Mouse (Mus musculus) limb, embryonic 11.5 days (tissue): ENCODE measurements around the gene Rbfox2. TPM values are rescaled to one million over a fixed set of nuclear protein-coding genes. Genes with fewer than 3 reads are reported as not detected.

Experiments
- ATAC-seq: fragments of 200-750 bp; cut with Nextera tagmentation; 2 replicates; pipeline ENCODE4 v1.8.0; 2017; ENCODE audit warnings: low read depth; ENCODE audit not compliant: insufficient number of reproducible peaks, low FRiP score, low TSS enrichment
- DNase-seq: peaks from one replicate; pipeline ENCODE4 v3.0.0-alpha.2; 2015; ENCODE audit warnings: low spot score
- H3K27ac ChIP-seq: fragments of 300-500 bp; sonication (generic); replicated peaks from 2 replicates; pipeline ENCODE4 v1.5.1; 2014; ENCODE audit warnings: low read depth, mild to moderate bottlenecking, low read length
- H3K27me3 ChIP-seq: fragments of 300-500 bp; sonication (generic); 2 replicates; pipeline ENCODE4 v1.6.1; 2014; ENCODE audit warnings: mild to moderate bottlenecking, low read length, mixed read lengths; ENCODE audit not compliant: control insufficient read depth, insufficient read depth
- H3K36me3 ChIP-seq: fragments of 300-500 bp; sonication (generic); 2 replicates; pipeline ENCODE4 v1.6.1; 2014; ENCODE audit warnings: mild to moderate bottlenecking, low read length, moderate library complexity, mixed read lengths; ENCODE audit not compliant: control insufficient read depth, insufficient read depth
- H3K4me1 ChIP-seq: fragments of 300-500 bp; sonication (generic); 2 replicates; pipeline ENCODE4 v1.6.1; 2014; ENCODE audit warnings: low read length, mixed read lengths; ENCODE audit not compliant: control insufficient read depth, insufficient read depth
- H3K4me2 ChIP-seq: fragments of 300-500 bp; sonication (generic); 2 replicates; pipeline ENCODE4 v1.6.1; 2014; ENCODE audit warnings: low read depth, mild to moderate bottlenecking, moderate library complexity; ENCODE audit not compliant: severe bottlenecking
- H3K4me3 ChIP-seq: fragments of 300-500 bp; sonication (generic); 2 replicates; pipeline ENCODE4 v1.5.1; 2014; ENCODE audit warnings: low read depth, low read length
- H3K9ac ChIP-seq: fragments of 300-500 bp; sonication (generic); 2 replicates; pipeline ENCODE4 v1.6.1; 2014; ENCODE audit warnings: mild to moderate bottlenecking, low read length
- H3K9me3 ChIP-seq: fragments of 300-500 bp; sonication (generic); 2 replicates; pipeline ENCODE4 v1.6.1; 2016; ENCODE audit warnings: low read length; ENCODE audit not compliant: control insufficient read depth
- WGBS: fragments of 180-500 bp; shearing (Covaris S2); extraction: QIAGEN DNeasy Blood & Tissue Kit; methylation state at CpG from one replicate; pipeline ENCODE4 v1.1.7; 2014; 5-methylcytosine and 5-hydroxymethylcytosine counted together
- polyA plus RNA-seq: library from polyadenylated mRNA; unstranded; fragments of >200 nt; fragmentation: Nextera tagmentation; extraction: Ambion mirVana; gene quantifications from 2 replicates; pipeline ENCODE4 v1.2.1, GENCODE M21; 2014

The Rbfox2 gene
- polyA plus RNA-seq, 1 experiment from 2014 or later, result 71.5 TPM

DNA sequence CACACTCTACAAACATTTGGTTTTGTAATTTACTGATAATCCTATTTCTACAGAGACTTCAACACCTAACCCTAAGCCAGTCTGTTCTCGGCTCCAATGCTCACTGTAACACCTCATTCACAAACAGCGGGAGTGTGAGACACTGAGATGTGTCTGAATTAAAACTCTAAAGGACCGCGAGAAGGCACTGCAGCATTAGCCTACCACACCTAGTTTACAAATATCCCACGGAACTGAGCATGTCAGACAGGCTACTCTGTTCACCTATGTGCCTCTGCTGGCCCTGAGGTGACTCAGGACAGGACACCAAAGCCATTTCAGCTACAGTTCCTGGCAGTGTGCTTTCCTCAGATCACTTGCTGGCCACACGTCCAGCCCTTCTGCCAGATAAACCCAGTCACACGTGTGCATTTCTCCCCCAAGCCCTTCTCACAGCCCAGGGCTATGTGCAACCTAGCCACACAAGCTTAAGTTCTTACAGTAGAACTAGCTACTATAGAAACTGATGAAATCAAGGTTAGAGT lies 79.9 kb downstream of the Rbfox2 start:
- DNase-seq (no peak), ATAC-seq (no peak)
- no peak overlapping the region for H3K4me3 ChIP-seq
- H3K4me1 ChIP-seq, result peaks cover 6% of the 10 kb centered on the region; the same call in 1 of the 2 replicates
- H3K9ac ChIP-seq, result no peak overlapping the region
- 54% methylated on average over 7 of the region's 7 CpGs for WGBS
- H3K36me3 ChIP-seq, result no peaks in the 10 kb centered on the region
- H3K9me3 ChIP-seq, result no peaks in the 10 kb centered on the region
- no peaks in the 10 kb centered on the region for H3K27me3 ChIP-seq
- H3K27ac ChIP-seq, result no peak overlapping the region
- H3K4me2 ChIP-seq, result no peak overlapping the region

DNA sequence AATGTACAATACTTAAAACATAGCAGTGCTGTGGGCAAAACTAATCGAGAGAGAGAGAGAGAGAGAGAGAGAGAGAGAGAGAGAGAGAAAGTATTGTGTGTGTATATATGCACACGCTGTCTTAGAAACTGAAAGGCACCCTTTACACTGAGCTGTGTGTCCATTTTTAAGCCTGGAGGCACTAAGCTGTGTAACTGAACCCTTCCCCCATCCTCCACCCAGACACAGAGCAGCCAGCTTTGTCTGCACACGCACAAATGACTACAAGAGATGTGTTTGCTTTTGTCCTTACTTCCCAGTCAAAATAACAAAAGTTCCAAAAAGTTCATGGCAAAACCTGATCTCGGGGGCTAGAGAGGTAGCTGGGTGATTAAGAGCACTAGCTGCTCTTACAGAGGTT lies 80.9 kb downstream of the Rbfox2 start:
- ATAC-seq, result no peak
- no peaks in the 10 kb centered on the region for H3K27me3 ChIP-seq
- H3K36me3 ChIP-seq, result no peaks in the 10 kb centered on the region
- 70% methylated on average over 4 of the region's 4 CpGs for WGBS
- no peak overlapping the region for H3K4me2 ChIP-seq
- H3K9me3 ChIP-seq, result no peaks in the 10 kb centered on the region
- no peak overlapping the region for H3K9ac ChIP-seq
- DNase-seq, result no peak
- H3K4me1 ChIP-seq, result peaks cover 6% of the 10 kb centered on the region; the same call in 1 of the 2 replicates
- H3K4me3 ChIP-seq, result no peak overlapping the region
- H3K27ac ChIP-seq, result no peak overlapping the region

DNA sequence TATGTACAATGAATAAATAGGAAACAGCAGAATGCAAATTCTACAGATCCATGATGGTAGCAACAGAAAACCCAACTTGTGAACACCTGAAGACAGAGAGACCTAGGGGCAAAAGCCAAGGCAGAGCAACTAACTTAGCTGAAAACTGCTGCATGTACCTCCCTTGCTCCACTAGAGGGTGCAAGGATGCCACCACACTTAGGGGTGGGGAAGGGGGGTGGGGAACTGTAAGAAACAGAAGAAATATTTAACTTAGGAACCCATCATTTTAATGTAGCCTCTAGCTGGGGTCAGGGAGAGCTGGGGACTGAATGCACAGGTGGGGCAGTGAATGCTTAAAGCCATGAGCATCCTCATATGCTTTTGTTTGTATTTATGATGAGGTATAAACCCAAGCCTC lies 81.5 kb downstream of the Rbfox2 start:
- H3K27me3 ChIP-seq, result no peaks in the 10 kb centered on the region
- DNase-seq, result peak; percentile 55
- H3K4me2 ChIP-seq, result no peak overlapping the region
- H3K27ac ChIP-seq, result no peak overlapping the region
- H3K9ac ChIP-seq, result no peak overlapping the region
- no peaks in the 10 kb centered on the region for H3K36me3 ChIP-seq
- H3K9me3 ChIP-seq, result no peaks in the 10 kb centered on the region
- no peak for ATAC-seq
- H3K4me3 ChIP-seq, result no peak overlapping the region
- peaks cover 7% of the 10 kb centered on the region; the same call in 1 of the 2 replicates for H3K4me1 ChIP-seq

DNA sequence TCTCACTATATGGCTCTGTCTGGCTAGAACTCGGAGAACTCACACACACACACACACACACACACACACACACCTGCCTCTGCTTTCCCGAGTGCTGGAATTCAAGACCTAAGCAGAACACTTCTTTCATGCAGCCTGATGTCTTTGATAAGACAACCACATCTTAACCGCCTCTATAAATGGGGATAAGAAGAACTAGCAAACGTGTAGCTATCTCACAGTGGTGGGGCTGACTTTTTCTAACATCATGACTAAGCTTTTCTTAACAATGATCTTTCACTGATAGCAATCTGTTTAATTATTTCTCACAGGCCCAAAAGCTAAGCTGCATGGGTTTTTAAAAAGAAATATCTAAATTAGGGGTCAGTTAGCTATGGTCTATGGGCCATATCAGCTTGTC lies 86.0 kb downstream of the Rbfox2 start:
- Histone ChIP-seq H3K4me3 (no peak overlapping the region), H3K9ac (no peak overlapping the region), H3K27ac (no peak overlapping the region), H3K4me2 (no peak overlapping the region), H3K9me3 (no peaks in the 10 kb centered on the region), H3K4me1 (peaks cover 24% of the 10 kb centered on the region), H3K27me3 (no peaks in the 10 kb centered on the region), H3K36me3 (no peaks in the 10 kb centered on the region)
- ATAC-seq (no peak), DNase-seq (no peak)
- 75% methylated on average over 4 of the region's 4 CpGs for WGBS

DNA sequence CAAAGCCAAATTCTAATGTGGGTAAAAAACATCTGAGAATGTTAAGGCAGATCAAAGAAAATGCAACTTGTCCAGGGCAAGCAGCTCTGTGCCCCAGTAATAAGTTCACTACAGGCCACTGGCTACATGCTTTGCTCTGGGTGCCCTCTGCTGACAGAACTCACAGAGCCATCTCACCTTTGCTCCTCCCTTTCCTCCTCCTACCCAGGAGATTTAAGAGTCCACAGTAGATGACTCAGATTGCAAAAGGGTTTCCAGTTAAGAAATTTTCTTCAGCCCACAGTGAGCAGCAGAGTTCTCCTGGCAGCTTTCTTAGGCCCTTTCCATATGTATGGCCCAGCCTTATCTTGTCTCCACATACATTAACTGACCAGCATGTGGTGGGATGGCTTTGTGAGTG lies 86.7 kb downstream of the Rbfox2 start:
- H3K4me3 ChIP-seq, result no peak overlapping the region
- no peak overlapping the region for H3K9ac ChIP-seq
- no peaks in the 10 kb centered on the region for H3K9me3 ChIP-seq
- ATAC-seq, result no peak
- no peak for DNase-seq
- no peak overlapping the region for H3K4me2 ChIP-seq
- no peaks in the 10 kb centered on the region for H3K27me3 ChIP-seq
- no peaks in the 10 kb centered on the region for H3K36me3 ChIP-seq
- H3K4me1 ChIP-seq, result peaks cover 30% of the 10 kb centered on the region
- H3K27ac ChIP-seq, result no peak overlapping the region

DNA sequence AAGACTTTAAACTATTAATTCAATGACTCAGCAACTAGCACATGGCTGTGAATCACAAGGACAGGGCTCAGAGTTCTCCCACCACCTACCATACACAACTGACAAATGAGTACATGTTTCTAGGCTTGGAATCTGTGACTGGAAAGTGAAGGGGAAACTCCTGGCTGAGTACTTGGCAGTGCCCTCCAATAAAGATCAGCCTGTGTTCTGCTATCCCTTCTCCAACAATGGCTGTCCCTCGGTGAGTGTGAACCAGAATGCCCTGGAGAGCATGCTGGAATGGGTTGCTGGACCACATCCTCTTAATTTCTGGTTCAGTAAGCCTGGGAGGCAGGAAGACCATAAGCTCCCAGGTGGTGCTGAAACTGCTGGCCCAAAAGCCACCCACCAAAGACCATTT lies 87.2 kb downstream of the Rbfox2 start:
- Histone ChIP-seq H3K27me3 (no peaks in the 10 kb centered on the region), H3K27ac (no peak overlapping the region), H3K4me1 (peaks cover 32% of the 10 kb centered on the region), H3K9ac (no peak overlapping the region), H3K4me3 (no peak overlapping the region), H3K4me2 (no peak overlapping the region), H3K9me3 (no peaks in the 10 kb centered on the region), H3K36me3 (no peaks in the 10 kb centered on the region)
- 67% methylated on average over 1 of the region's 1 CpGs for WGBS
- ATAC-seq, result no peak
- DNase-seq, result no peak

DNA sequence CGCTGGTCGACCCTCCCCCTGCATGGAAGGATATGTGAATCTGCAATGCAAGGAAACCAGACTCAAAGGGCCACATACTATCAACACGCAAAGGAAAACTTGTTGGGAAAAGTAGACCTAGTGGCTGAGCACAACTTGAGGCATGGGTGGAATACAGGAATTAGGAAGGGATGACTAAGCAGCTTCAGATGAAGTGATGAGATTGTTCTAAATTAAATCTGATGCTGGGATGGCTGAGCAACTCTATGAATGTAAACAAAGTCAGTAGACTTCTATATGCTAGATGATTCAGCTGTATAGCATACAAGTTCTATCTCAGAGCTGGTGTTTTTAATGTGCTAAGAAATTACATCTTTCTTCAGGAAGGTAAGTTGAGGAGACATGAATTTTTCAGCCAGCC lies 88.8 kb downstream of the Rbfox2 start:
- Histone ChIP-seq H3K4me3 (no peak overlapping the region), H3K36me3 (no peaks in the 10 kb centered on the region), H3K9me3 (no peaks in the 10 kb centered on the region), H3K4me1 (peaks cover 43% of the 10 kb centered on the region), H3K4me2 (no peak overlapping the region), H3K9ac (no peak overlapping the region), H3K27me3 (no peaks in the 10 kb centered on the region), H3K27ac (no peak overlapping the region)
- WGBS, result 94% methylated on average over 3 of the region's 3 CpGs
- ATAC-seq (no peak), DNase-seq (no peak)

DNA sequence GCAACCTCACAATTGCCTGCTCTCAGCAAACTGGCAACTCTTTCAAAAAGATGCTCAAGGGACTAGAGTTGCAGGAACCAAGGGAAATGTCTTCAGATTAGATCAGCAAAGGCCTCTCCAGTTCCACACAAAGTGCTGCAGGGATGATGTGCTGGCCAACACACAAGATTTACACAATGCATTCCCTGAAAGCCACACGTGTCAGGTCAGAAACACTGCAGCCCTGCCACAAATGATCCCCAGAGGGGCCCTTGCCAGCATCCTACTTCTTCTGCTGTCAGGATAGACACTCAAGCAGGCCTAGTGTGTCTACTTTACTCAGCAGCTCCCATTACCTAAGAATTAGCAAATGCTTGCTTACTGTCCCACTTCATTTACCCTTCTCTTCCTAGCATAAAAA lies 89.3 kb downstream of the Rbfox2 start:
- Histone ChIP-seq H3K27me3 (no peaks in the 10 kb centered on the region), H3K4me1 (peaks cover 45% of the 10 kb centered on the region), H3K27ac (no peak overlapping the region), H3K9ac (no peak overlapping the region), H3K4me2 (no peak overlapping the region), H3K9me3 (no peaks in the 10 kb centered on the region), H3K36me3 (no peaks in the 10 kb centered on the region), H3K4me3 (no peak overlapping the region)
- DNase-seq (no peak), ATAC-seq (no peak)
- 73% methylated on average over 1 of the region's 1 CpGs for WGBS

DNA sequence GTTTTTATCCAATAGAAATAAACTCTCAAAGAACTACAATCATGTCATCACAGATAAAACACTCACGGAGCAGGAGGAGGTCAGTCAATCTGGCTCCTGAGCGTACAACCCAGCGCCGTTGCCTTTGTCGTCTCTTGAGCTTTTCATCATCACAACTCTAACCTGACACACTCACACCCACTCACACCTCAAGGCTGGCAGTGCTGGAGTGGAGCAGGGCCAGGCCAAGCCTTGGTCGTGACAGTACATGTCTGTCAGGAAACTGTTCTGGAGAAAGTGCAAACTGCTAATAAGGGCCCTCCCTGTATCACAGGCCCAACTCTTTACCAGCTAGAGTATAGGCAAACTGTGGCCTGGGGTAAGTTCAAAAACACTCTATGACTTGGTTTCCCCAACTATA lies 90.1 kb downstream of the Rbfox2 start:
- Histone ChIP-seq H3K4me3 (no peak overlapping the region), H3K4me1 (peaks cover 45% of the 10 kb centered on the region), H3K9ac (no peak overlapping the region), H3K4me2 (no peak overlapping the region), H3K9me3 (no peaks in the 10 kb centered on the region), H3K27ac (no peak overlapping the region), H3K27me3 (no peaks in the 10 kb centered on the region), H3K36me3 (no peaks in the 10 kb centered on the region)
- WGBS, result 83% methylated on average over 6 of the region's 6 CpGs
- ATAC-seq, result no peak
- DNase-seq, result no peak
